Mouse (Mus musculus) cerebellum, postnatal 14 days (tissue): ENCODE measurements around the gene Emc1.
A peak's percentile ranks its signal among the peaks of the same experiment; 100 is the strongest.

ENCODE experiments used
- DNase-seq, 2 experiments: peaks; one replicate each; pipeline ENCODE4 v3.0.0; 2021; ENCODE audit warnings: mixed read lengths in 2 of 2

Gene Emc1

GRCm38 (mm10) chr4:139351931-139352711, at the start of gene Emc1, which contains the start of the genes Mrto4 and Ubr4:
Gene Emc1 (plus strand): TSS chr4:139352587.
Gene Mrto4 (minus strand): TSS chr4:139352576.
Gene Ubr4 (plus strand): TSS chr4:139352609.
- peak; percentile 87 to 88 for DNase-seq

- peak in 1 of 2 experiments; percentile 20 for DNase-seq
These were observed 46.9 kb upstream of the Emc1 start for GRCm38 (mm10) chr4:139305521-139305920.

- DNase-seq = no peak
These were observed 44.5 kb upstream of the Emc1 start for GRCm38 (mm10) chr4:139307916-139308315.

GRCm38 (mm10) chr4:139309651-139310050, 42.7 kb upstream of the Emc1 start:
- no peak for DNase-seq

- DNase-seq = peak; percentile 100
These were observed 42.1 kb upstream of the Emc1 start, which contains the start of the genes Pqlc2 and Akr7a5 for GRCm38 (mm10) chr4:139310171-139310898. Gene Pqlc2 (minus strand): TSS chr4:139310708. Gene Akr7a5 (plus strand): TSS chr4:139310744.

GRCm38 (mm10) chr4:139310899-139311701, 41.3 kb upstream of the Emc1 start:
- DNase-seq = no peak

- no peak for DNase-seq
These were observed 40.7 kb upstream of the Emc1 start for GRCm38 (mm10) chr4:139311707-139312106.

GRCm38 (mm10) chr4:139312632-139313031, 39.8 kb upstream of the Emc1 start:
- DNase-seq = peak in 1 of 2 experiments; percentile 68

- no peak for DNase-seq
These were observed 33.9 kb upstream of the Emc1 start for GRCm38 (mm10) chr4:139318449-139318848.

GRCm38 (mm10) chr4:139319740-139320139, 32.6 kb upstream of the Emc1 start:
- DNase-seq = no peak

GRCm38 (mm10) chr4:139330605-139331004, 21.8 kb upstream of the Emc1 start:
- DNase-seq = peak in 1 of 2 experiments; percentile 54

- no peak for DNase-seq
These were observed 17.6 kb upstream of the Emc1 start for GRCm38 (mm10) chr4:139334631-139335295.

- DNase-seq = no peak
These were observed 16.9 kb upstream of the Emc1 start for GRCm38 (mm10) chr4:139335507-139335906.

- DNase-seq = peak; percentile 79 to 90
These were observed 15.4 kb upstream of the Emc1 start for GRCm38 (mm10) chr4:139336822-139337483.

GRCm38 (mm10) chr4:139338145-139338544, 14.2 kb upstream of the Emc1 start:
- no peak for DNase-seq

GRCm38 (mm10) chr4:139340835-139341234, 11.6 kb upstream of the Emc1 start:
- DNase-seq = no peak

GRCm38 (mm10) chr4:139341556-139342233, 10.7 kb upstream of the Emc1 start:
- DNase-seq = peak in 1 of 2 experiments; percentile 19

GRCm38 (mm10) chr4:139343718-139344117, 8.7 kb upstream of the Emc1 start:
- peak; percentile 56 to 68 for DNase-seq

- no peak for DNase-seq
These were observed 6.9 kb upstream of the Emc1 start for GRCm38 (mm10) chr4:139345416-139346019.

- no peak for DNase-seq
These were observed 445 bp downstream of the Emc1 start for GRCm38 (mm10) chr4:139352832-139353231.

- no peak for DNase-seq
These were observed 4.8 kb downstream of the Emc1 start for GRCm38 (mm10) chr4:139357211-139357610.
